ENCODE assay signal across 7 mouse cellular contexts in the genomic region with DNA sequence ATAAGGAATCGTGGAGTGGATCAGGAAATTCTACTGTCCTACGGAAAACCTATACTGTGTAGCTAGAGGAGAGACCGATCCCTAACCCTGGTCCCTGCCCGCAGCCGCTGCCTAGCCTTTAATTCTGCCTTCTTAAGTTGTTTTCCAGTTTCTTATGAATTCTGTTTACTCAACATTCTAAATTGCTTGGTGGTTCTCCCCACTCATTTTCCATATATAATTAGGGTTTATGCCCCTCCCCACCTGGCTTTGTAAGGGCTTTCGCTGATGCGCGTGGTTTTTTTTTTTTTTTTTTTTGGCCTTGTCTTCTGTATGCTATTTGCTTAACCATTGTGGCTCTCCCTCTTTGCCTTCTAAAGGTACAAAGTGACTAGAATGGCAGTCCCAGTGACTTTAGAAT. TPM values are rescaled to one million over a fixed set of nuclear protein-coding genes. Genes with fewer than 3 reads are reported as not detected.
DNase-seq lines count a peak whose midpoint lies in the region; ATAC-seq and TF ChIP-seq lines count a peak whose summit lies in the region.

No protein-coding gene starts in this region.

- ATAC-seq in lung, embryonic 16.5 days (ENCODE audit: low read depth) = no peak
- no peak for ATAC-seq in embryonic facial prominence, embryonic 12.5 days (ENCODE audit: insufficient number of reproducible peaks, insufficient read depth, low FRiP score, low TSS enrichment)
- ATAC-seq in intestine, postnatal 0 days = no peak

- TF ChIP-seq CTCF in intestine, postnatal 0 days (IDR thresholded peaks at IDR 0.05; ENCODE audit: low read depth) = no peak
- no peak for TF ChIP-seq CTCF in small intestine, adult 2 months (IDR thresholded peaks at IDR 0.05; ENCODE audit: extremely low read depth, insufficient read length, insufficient replicate concordance, low read depth, low read length)

- H3K4me2 ChIP-seq in lung, embryonic 16.5 days (ENCODE audit: low read depth, low read length) = peak overlapping the region; percentile 75
- H3K4me2 ChIP-seq in embryonic facial prominence, embryonic 12.5 days (replicated peaks) = peak overlapping the region; percentile 76
- H3K4me2 ChIP-seq in intestine, postnatal 0 days (replicated peaks; ENCODE audit: low read depth) = peak overlapping the region; percentile 74

- H3K27me3 ChIP-seq in lung, embryonic 16.5 days (ENCODE audit: control insufficient read depth, insufficient read depth, low read depth, low read length) = no peaks in the 10 kb centered on the region
- H3K27me3 ChIP-seq in embryonic facial prominence, embryonic 12.5 days = no peaks in the 10 kb centered on the region
- H3K27me3 ChIP-seq in intestine, postnatal 0 days (replicated peaks; ENCODE audit: control insufficient read depth, insufficient read depth, low read length) = no peaks in the 10 kb centered on the region
- no peaks in the 10 kb centered on the region for H3K27me3 ChIP-seq in small intestine, adult 2 months (ENCODE audit: control insufficient read depth, insufficient read depth, low read length)

- TF ChIP-seq POLR2A in small intestine, adult 2 months (IDR thresholded peaks at IDR 0.05; ENCODE audit: low read depth, low read length) = no peak

- H3K27ac ChIP-seq in lung, embryonic 16.5 days (ENCODE audit: low read length) = peak overlapping the region; percentile 99
- H3K27ac ChIP-seq in embryonic facial prominence, embryonic 12.5 days = peak overlapping the region; percentile 98
- peak overlapping the region; percentile 97 for H3K27ac ChIP-seq in intestine, postnatal 0 days (ENCODE audit: low read depth, low read length)
- H3K27ac ChIP-seq in small intestine, adult 2 months (ENCODE audit: insufficient read depth, low read depth, low read length) = peak overlapping the region; percentile 84; the same call in 1 of the 2 replicates

- peak overlapping the region; percentile 60 for H3K4me3 ChIP-seq in lung, embryonic 16.5 days (ENCODE audit: low read length)
- H3K4me3 ChIP-seq in embryonic facial prominence, embryonic 12.5 days = peak overlapping the region; percentile 98
- peak overlapping the region; percentile 98 for H3K4me3 ChIP-seq in intestine, postnatal 0 days (ENCODE audit: low read depth, low read length)
- H3K4me3 ChIP-seq in small intestine, adult 2 months (ENCODE audit: low read depth, low read length) = peak overlapping the region; percentile 88

- DNase-seq in lung, postnatal 36 days = no peak
- DNase-seq in kidney, adult 8-10 months = no peak
- no peak for DNase-seq in ovary, postnatal 36 days (ENCODE audit: low spot score)

- peaks cover 16% of the 10 kb centered on the region for H3K4me1 ChIP-seq in lung, embryonic 16.5 days (replicated peaks; ENCODE audit: control insufficient read depth, insufficient read depth, low read length)
- H3K4me1 ChIP-seq in embryonic facial prominence, embryonic 12.5 days = peaks cover 35% of the 10 kb centered on the region
- H3K4me1 ChIP-seq in intestine, postnatal 0 days (replicated peaks; ENCODE audit: control insufficient read depth, insufficient read depth, low read length) = peaks cover 11% of the 10 kb centered on the region
- H3K4me1 ChIP-seq in small intestine, adult 2 months (ENCODE audit: control insufficient read depth, insufficient read depth, insufficient read length, low read length) = peaks cover 19% of the 10 kb centered on the region

- H3K36me3 ChIP-seq in lung, embryonic 16.5 days (ENCODE audit: control insufficient read depth, insufficient read depth, low read length) = no peaks in the 10 kb centered on the region
- H3K36me3 ChIP-seq in embryonic facial prominence, embryonic 12.5 days = peaks cover 18% of the 10 kb centered on the region; the same call in 1 of the 2 replicates
- peaks cover 10% of the 10 kb centered on the region for H3K36me3 ChIP-seq in intestine, postnatal 0 days (ENCODE audit: control insufficient read depth, insufficient read depth)
- peaks cover 7% of the 10 kb centered on the region for H3K36me3 ChIP-seq in small intestine, adult 2 months (ENCODE audit: control insufficient read depth, insufficient read depth, low read length)

- H3K9ac ChIP-seq in lung, embryonic 16.5 days (ENCODE audit: low read length) = peak overlapping the region; percentile 72
- peak overlapping the region; percentile 93 for H3K9ac ChIP-seq in embryonic facial prominence, embryonic 12.5 days
- H3K9ac ChIP-seq in intestine, postnatal 0 days (ENCODE audit: low read depth, low read length) = peak overlapping the region; percentile 94; the same call in 1 of the 2 replicates

- 0% methylated on average over 8 of the region's 8 CpGs for WGBS in lung, embryonic 16.5 days
- 7% methylated on average over 8 of the region's 8 CpGs for WGBS in embryonic facial prominence, embryonic 12.5 days
- 1% methylated on average over 8 of the region's 8 CpGs for WGBS in intestine, postnatal 0 days
- 1% methylated on average over 8 of the region's 8 CpGs for WGBS in small intestine, adult 2 months

- no peaks in the 10 kb centered on the region for H3K9me3 ChIP-seq in lung, embryonic 16.5 days (ENCODE audit: control insufficient read depth, low read length)
- no peaks in the 10 kb centered on the region for H3K9me3 ChIP-seq in embryonic facial prominence, embryonic 12.5 days
- no peaks in the 10 kb centered on the region for H3K9me3 ChIP-seq in intestine, postnatal 0 days (ENCODE audit: control insufficient read depth)

RNA-seq across cellular contexts. Expression of gene Tceanc2, which starts 0.6 kb away (rescaled TPM):
- polyA plus RNA-seq in lung, embryonic 16.5 days (2015; fragmentation: Nextera tagmentation; extraction: Ambion mirVana) = 22.7 and 25.1 TPM in 2 replicates
- polyA plus RNA-seq in embryonic facial prominence, embryonic 12.5 days (2016; fragmentation: Nextera tagmentation; extraction: Ambion mirVana) = 23.1 and 24.7 TPM in 2 replicates
- 16.6 and 17.7 TPM in 2 replicates for polyA plus RNA-seq in intestine, postnatal 0 days (2015; fragmentation: Nextera tagmentation; extraction: Ambion mirVana)
- polyA plus RNA-seq in small intestine, adult 2 months (2012; rRNA removed) = 0.89 and 4.8 TPM in 2 replicates

RNA-seq across cellular contexts. Expression of gene Tmem59, which starts 1.4 kb away (rescaled TPM):
- polyA plus RNA-seq in lung, embryonic 16.5 days (2015; fragmentation: Nextera tagmentation; extraction: Ambion mirVana) = 496 and 538 TPM in 2 replicates
- polyA plus RNA-seq in embryonic facial prominence, embryonic 12.5 days (2016; fragmentation: Nextera tagmentation; extraction: Ambion mirVana) = 374 and 383 TPM in 2 replicates
- 560 and 584 TPM in 2 replicates for polyA plus RNA-seq in intestine, postnatal 0 days (2015; fragmentation: Nextera tagmentation; extraction: Ambion mirVana)
- 92.5 and 222 TPM in 2 replicates for polyA plus RNA-seq in small intestine, adult 2 months (2012; rRNA removed)

RNA-seq across cellular contexts. Expression of gene Ldlrad1, which starts 29.4 kb away (rescaled TPM):
- polyA plus RNA-seq in lung, embryonic 16.5 days (2015; fragmentation: Nextera tagmentation; extraction: Ambion mirVana) = 0.23 and 0.72 TPM in 2 replicates
- polyA plus RNA-seq in embryonic facial prominence, embryonic 12.5 days (2016; fragmentation: Nextera tagmentation; extraction: Ambion mirVana) = not detected in 2 replicates
- not detected in 2 replicates for polyA plus RNA-seq in intestine, postnatal 0 days (2015; fragmentation: Nextera tagmentation; extraction: Ambion mirVana)
- polyA plus RNA-seq in small intestine, adult 2 months (2012; rRNA removed) = 0.18 and 1.1 TPM in 2 replicates
